ENCODE assay signal across 31 mouse cellular contexts in the genomic region with DNA sequence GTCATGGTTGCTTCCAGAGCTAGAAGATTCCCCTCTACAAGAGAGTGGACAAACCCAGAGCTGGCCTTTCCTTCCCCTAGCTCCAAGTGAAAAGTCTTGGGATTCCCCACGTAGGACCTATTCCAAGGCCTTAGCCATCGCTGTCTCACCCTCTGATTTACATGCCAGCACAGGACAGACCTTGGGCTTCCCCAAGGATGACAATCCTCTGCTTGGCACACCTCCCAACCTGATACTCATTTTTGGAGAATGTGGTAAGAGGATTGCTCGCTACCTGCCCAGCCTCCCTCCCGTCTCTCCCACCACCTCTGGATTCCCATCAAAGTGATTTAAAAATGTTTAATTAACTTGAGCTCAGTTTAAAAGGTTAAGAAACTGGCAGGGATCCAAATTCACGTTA. TPM values are rescaled to one million over a fixed set of nuclear protein-coding genes. Genes with fewer than 3 reads are reported as not detected.
"Had no signal": no experiment of that assay in that cellular context is flagged by ENCODE, and none has a peak within 500 bp of the region (broad histone marks: within the 10 kb centered on the region; RNA-seq: fewer than 3 reads in every experiment).

No protein-coding gene starts in this region.

- H3K27me3 ChIP-seq: kidney, embryonic 15.5 days; limb, embryonic 12.5 days; liver, embryonic 12.5 days; liver, embryonic 15.5 days; lung, embryonic 15.5 days; megakaryocyte, embryonic 14.5 days; midbrain, embryonic 13.5 days; neural tube, embryonic 13.5 days had no signal

- H3K36me3 ChIP-seq: liver, embryonic 15.5 days had no signal

- H3K9me3 ChIP-seq: kidney, embryonic 15.5 days; limb, embryonic 12.5 days; liver, embryonic 12.5 days; liver, embryonic 15.5 days; lung, embryonic 15.5 days; megakaryocyte, embryonic 14.5 days; midbrain, embryonic 10.5 days; midbrain, embryonic 13.5 days; neural tube, embryonic 13.5 days had no signal

- DNase-seq: kidney, postnatal 10 days; kidney, postnatal 36 days; layer of hippocampus, postnatal 36 days; liver; lung, adult 18-20 months; lung, postnatal 10 days; lung, postnatal 36 days; retina, postnatal 1 day; right cerebral cortex, postnatal 25 days; thymus, adult 18-20 months; thymus, postnatal 36 days had no signal

- H3K4me3 ChIP-seq: kidney, embryonic 15.5 days; left cerebral cortex, adult 2 months; limb, embryonic 12.5 days; liver, embryonic 12.5 days; liver, embryonic 15.5 days; lung, embryonic 15.5 days; megakaryocyte, embryonic 14.5 days; midbrain, embryonic 10.5 days; midbrain, embryonic 13.5 days; myocyte; neural tube, embryonic 13.5 days had no signal

- H3K4me2 ChIP-seq: kidney, embryonic 15.5 days; limb, embryonic 12.5 days; liver, embryonic 12.5 days; liver, embryonic 15.5 days; lung, embryonic 15.5 days; midbrain, embryonic 13.5 days; neural tube, embryonic 13.5 days had no signal

- ATAC-seq: liver, embryonic 12.5 days; midbrain, embryonic 13.5 days; midbrain, embryonic 16.5 days had no signal

- H3K27ac ChIP-seq: kidney, embryonic 15.5 days; left cerebral cortex, adult 2 months; limb, embryonic 12.5 days; liver, embryonic 12.5 days; liver, embryonic 15.5 days; lung, embryonic 15.5 days; midbrain, embryonic 10.5 days; midbrain, embryonic 13.5 days; neural tube, embryonic 13.5 days had no signal

- H3K4me1 ChIP-seq: kidney, embryonic 15.5 days; limb, embryonic 12.5 days; liver, embryonic 12.5 days; liver, embryonic 15.5 days; lung, embryonic 15.5 days; megakaryocyte, embryonic 14.5 days had no signal

- H3K9ac ChIP-seq: kidney, embryonic 15.5 days; limb, embryonic 12.5 days; liver, embryonic 12.5 days; liver, embryonic 15.5 days; lung, embryonic 15.5 days; midbrain, embryonic 13.5 days; neural tube, embryonic 13.5 days had no signal

RNA-seq across cellular contexts. Expression of gene Ccdc182, which starts 52.2 kb away (rescaled TPM):
- total RNA-seq: layer of hippocampus, adult 8-10 months; layer of hippocampus, postnatal 10 days; layer of hippocampus, postnatal 36 days; left cerebral cortex, adult 2 months; left cerebral cortex, postnatal 10 days; left cerebral cortex, postnatal 36 days; monocyte, adult 5-6 weeks; neutrophil, adult 5-6 weeks had no signal
- polyA plus RNA-seq: liver, embryonic 15.5 days; midbrain, embryonic 16.5 days; myocyte; spleen, adult 2 months; stomach, embryonic 16.5 days had no signal
